Mouse (Mus musculus) layer of hippocampus, postnatal 36 days (tissue): ENCODE data around the gene Ufc1. TPM values are rescaled to one million over a fixed set of nuclear protein-coding genes. Genes with fewer than 3 reads are reported as not detected.
"Not testable (repeated sequence)": the region's sequence is repeated elsewhere in the genome, so short reads cannot be mapped to it uniquely, and the experiment has no call there.

Experiments
- DNase-seq, 2 experiments: peaks; one replicate each; pipeline ENCODE4 v3.0.0; 2022
- total RNA-seq, 2 experiments: library from RNA; stranded (reverse); gene quantifications; 2 replicates each; pipeline ENCODE4 v1.2.3; 2021

The Ufc1 gene
- 100 to 1,000 TPM; 101 to 112 TPM for total RNA-seq

GRCm38 (mm10) chr1:171294298-171295062, at the start of gene Ufc1:
Gene Ufc1, minus strand, starts transcription at chr1:171295024.
- DNase-seq: peak; percentile 86 to 87

DNA sequence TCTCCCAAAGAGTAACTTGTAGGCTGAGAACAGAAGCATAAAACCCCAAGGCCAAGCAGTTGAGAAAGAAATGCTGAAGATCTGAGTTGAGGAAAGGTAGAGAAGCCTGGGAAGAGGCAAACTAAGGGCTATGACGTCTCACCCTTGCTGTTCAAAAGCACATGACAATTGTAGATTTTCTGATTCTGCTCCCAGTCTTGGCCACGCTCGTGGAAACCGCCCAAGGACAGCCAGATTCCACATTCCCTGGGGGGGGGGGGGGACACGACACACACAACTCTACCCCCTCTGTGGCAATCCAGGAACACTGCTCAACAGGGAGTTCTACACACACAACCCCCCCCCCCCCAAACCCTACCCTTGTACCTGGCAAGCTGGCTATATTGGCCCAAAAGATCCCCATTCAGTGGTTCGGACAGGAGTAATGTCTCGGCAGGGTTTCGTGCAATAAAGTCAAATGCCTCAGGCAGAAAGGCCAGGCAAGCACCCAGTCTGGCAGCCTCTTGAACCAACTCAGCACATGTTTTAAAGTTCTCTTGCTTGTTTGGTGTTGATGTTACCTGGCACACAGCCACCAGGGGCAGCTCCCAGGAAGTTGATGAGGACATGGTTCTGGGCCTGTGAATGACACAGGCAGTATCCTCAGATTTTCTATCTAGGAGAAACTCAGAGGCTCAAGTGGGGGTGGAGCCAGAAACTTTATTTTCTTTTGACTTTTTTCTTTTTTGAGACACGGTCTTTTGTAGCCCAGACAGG, 49.3 kb upstream of the Ufc1 start:
- DNase-seq: no peak

- DNase-seq: no peak
Observed at GRCm38 (mm10) chr1:171342262-171343207, 47.7 kb upstream of the Ufc1 start.

- no peak for DNase-seq
Observed at GRCm38 (mm10) chr1:171330216-171330560, 35.4 kb upstream of the Ufc1 start.

GRCm38 (mm10) chr1:171329433-171330215, 34.8 kb upstream of the Ufc1 start:
- DNase-seq: peak in 1 of 2 experiments; percentile 29

- DNase-seq: peak; percentile 94
Observed at GRCm38 (mm10) chr1:171328839-171329432, 34.1 kb upstream of the Ufc1 start, which contains the start of gene Dedd. Gene Dedd, plus strand, starts transcription at chr1:171329145.

- no peak for DNase-seq
Observed at GRCm38 (mm10) chr1:171328244-171328643, 33.4 kb upstream of the Ufc1 start.

GRCm38 (mm10) chr1:171326588-171326987, 31.8 kb upstream of the Ufc1 start:
- DNase-seq: not testable (repeated sequence)

DNA sequence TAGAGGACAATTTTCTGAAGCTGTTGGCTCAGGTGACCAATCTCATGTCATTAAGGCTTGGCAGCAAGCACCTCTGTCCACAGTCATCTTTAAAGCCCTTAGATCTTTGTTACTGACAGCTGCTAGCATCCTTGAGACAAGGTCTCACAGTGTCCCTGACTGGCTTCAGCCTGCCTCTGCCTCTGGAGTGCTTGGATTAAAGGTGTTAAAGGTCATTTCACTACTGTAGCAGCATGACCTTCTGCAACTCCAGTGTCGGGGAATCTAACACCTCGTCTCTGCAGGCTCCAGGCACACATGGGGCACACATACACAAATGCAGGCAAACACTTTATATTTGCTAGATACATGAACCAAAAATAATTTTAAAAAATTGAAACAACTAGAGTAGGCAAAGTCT, 30.7 kb upstream of the Ufc1 start:
- no peak for DNase-seq

GRCm38 (mm10) chr1:171322012-171322411, 27.2 kb upstream of the Ufc1 start:
- DNase-seq: no peak

- DNase-seq: no peak
Observed at GRCm38 (mm10) chr1:171321415-171321814, 26.6 kb upstream of the Ufc1 start.

- DNase-seq: no peak
Observed at GRCm38 (mm10) chr1:171320151-171320550, 25.3 kb upstream of the Ufc1 start.

GRCm38 (mm10) chr1:171319748-171320147, 24.9 kb upstream of the Ufc1 start:
- no peak for DNase-seq

GRCm38 (mm10) chr1:171309321-171309720, 14.5 kb upstream of the Ufc1 start:
- no peak for DNase-seq

- not testable (repeated sequence) for DNase-seq
Observed at GRCm38 (mm10) chr1:171306157-171306556, 11.3 kb upstream of the Ufc1 start.

DNA sequence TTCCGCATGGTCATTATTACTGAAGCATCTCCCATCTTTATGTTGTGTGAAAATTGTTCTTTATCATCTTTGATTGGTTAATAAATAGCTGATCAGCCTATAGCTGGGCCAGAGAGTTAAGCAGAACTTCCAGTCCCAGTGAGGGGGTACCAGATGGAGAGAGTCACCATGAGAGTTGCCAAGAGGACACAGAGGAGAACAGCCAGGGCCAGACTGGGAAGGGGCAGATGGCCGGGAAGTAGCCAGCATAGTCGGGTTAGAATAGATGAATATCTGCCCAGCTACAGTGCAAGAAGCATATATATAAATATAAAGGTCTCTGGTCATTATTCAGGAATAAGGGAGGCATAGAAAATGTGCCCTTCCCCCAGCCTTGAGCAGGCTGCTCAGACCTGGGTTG, 3.4 kb upstream of the Ufc1 start:
- DNase-seq: no peak

DNA sequence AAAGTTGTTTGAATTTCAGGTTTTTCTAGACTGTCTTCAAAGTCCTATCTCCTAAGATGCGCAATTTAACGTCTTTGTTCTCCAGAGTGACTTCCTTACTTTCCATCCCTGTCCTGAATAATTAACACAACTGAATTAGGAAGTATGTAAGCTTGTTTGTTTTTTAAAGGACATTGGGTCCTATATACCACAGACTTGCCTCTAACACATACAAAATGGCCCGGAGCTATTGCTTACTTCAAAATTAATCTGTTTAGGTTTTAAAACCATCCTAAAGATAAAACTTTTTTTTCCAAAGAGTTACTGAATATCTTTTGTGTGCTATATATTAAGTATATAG, 209 bp upstream of the Ufc1 start:
- no peak for DNase-seq

GRCm38 (mm10) chr1:171293906-171294297, 922 bp downstream of the Ufc1 start:
- no peak for DNase-seq

DNA sequence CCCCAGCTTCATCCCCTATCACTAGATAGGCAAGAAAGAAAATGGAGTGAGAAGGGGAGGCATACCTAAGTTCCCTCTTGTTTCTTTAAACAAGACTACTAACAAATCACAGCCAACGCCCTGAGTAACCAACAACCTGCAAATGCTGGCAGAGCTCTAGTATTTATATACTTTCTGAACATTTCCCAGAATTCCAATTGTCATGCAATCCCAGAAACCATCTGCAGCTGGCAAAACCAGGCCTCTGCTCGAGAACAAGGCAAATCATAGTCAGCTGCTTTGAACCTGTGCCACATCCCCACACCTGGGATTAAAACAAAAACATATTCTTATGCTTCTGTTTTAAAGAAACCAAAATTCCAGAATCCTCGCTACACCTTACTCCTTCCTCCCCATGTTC, 1.5 kb downstream of the Ufc1 start:
- no peak for DNase-seq

GRCm38 (mm10) chr1:171288328-171288727, 6.5 kb downstream of the Ufc1 start:
- DNase-seq: no peak
